Mouse (Mus musculus) megakaryocyte, embryonic 14.5 days (primary cell): ENCODE results near the gene Pde4d.

Source experiments
- FLI1 ChIP-seq: IDR thresholded peaks from 2 replicates; pipeline ENCODE4 v1.6.1; 2012; ENCODE audit warnings: low read length, inconsistent platforms, mixed read lengths
- GATA1 ChIP-seq: IDR thresholded peaks from 3 replicates; pipeline ENCODE4 v1.6.1; 2012; ENCODE audit warnings: mixed read lengths, low read length, inconsistent platforms, borderline replicate concordance

GRCm38 (mm10) chr13:108821270-108821669 is 371.5 kb downstream of the Pde4d start:
- no peak for TF ChIP-seq GATA1
- no peak for TF ChIP-seq FLI1
